ENCODE assay signal across 18 mouse cellular contexts in the genomic region with DNA sequence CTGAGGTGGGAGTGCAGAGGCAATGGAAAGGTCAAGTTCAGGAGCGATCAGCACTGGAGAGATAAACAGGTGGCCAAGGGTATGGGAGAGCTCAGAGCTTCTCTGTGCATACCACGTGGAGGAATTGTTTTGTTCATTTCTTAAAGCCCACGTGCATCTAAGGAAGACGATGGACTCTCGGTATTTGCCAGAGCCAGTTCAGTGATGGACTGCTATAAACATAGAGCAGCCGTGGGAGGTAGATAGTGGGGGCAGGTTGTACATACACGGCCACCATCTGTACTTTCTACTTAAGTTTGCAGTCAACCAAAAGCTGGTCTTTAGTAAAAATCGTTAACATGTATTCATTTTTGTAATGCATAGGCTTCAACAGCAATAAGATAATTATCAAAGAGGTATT. TPM values are rescaled to one million over a fixed set of nuclear protein-coding genes. Genes with fewer than 3 reads are reported as not detected.
"Had no signal": no experiment of that assay in that cellular context is flagged by ENCODE, and none has a peak within 500 bp of the region (broad histone marks: within the 10 kb centered on the region; RNA-seq: fewer than 3 reads in every experiment).

No protein-coding gene starts in this region.

- DNase-seq: liver, postnatal 0 days; lung, adult 2 months; lung, postnatal 14 days; lung, postnatal 36 days; thymus, adult 2 months; thymus, postnatal 25 days; thymus, postnatal 4 days had no signal

- H3K9ac ChIP-seq: liver, embryonic 15.5 days; liver, postnatal 0 days; lung, embryonic 15.5 days; midbrain, embryonic 13.5 days; midbrain, embryonic 15.5 days; neural tube, embryonic 12.5 days; stomach, embryonic 15.5 days had no signal

- H3K27me3 ChIP-seq: liver, embryonic 15.5 days; lung, embryonic 15.5 days; megakaryocyte, embryonic 14.5 days; midbrain, embryonic 13.5 days; midbrain, embryonic 15.5 days; neural tube, embryonic 12.5 days; stomach, embryonic 15.5 days had no signal

- ATAC-seq: liver, postnatal 0 days; lung, postnatal 0 days; midbrain, embryonic 13.5 days; midbrain, embryonic 15.5 days had no signal

- H3K27ac ChIP-seq: liver, embryonic 15.5 days; lung, embryonic 15.5 days; macrophage; midbrain, embryonic 13.5 days; midbrain, embryonic 15.5 days; neural tube, embryonic 12.5 days; stomach, embryonic 15.5 days; stomach, postnatal 0 days had no signal

- H3K9me3 ChIP-seq: liver, embryonic 15.5 days; lung, embryonic 15.5 days; midbrain, embryonic 13.5 days; midbrain, embryonic 15.5 days; neural tube, embryonic 12.5 days; stomach, embryonic 15.5 days had no signal

- H3K4me2 ChIP-seq: liver, embryonic 15.5 days; lung, embryonic 15.5 days; midbrain, embryonic 11.5 days; midbrain, embryonic 13.5 days; midbrain, embryonic 15.5 days; neural tube, embryonic 12.5 days; stomach, embryonic 15.5 days had no signal

- H3K4me1 ChIP-seq: liver, embryonic 15.5 days; lung, embryonic 15.5 days; midbrain, embryonic 13.5 days; midbrain, embryonic 15.5 days; neural tube, embryonic 12.5 days; stomach, embryonic 15.5 days had no signal

- H3K4me3 ChIP-seq: liver, embryonic 15.5 days; lung, embryonic 15.5 days; megakaryocyte, embryonic 14.5 days; midbrain, embryonic 13.5 days; midbrain, embryonic 15.5 days; neural tube, embryonic 12.5 days; stomach, embryonic 15.5 days had no signal

RNA-seq across cellular contexts. Expression of a gene that starts 42.4 kb away (rescaled TPM):
- polyA plus RNA-seq: lung, embryonic 15.5 days; macrophage had no signal
